Mouse (Mus musculus): Measurements from ENCODE around the gene Gm10320.
A peak's percentile ranks its signal among the peaks of the same experiment; 100 is the strongest.

The Gm10320 gene

DNA sequence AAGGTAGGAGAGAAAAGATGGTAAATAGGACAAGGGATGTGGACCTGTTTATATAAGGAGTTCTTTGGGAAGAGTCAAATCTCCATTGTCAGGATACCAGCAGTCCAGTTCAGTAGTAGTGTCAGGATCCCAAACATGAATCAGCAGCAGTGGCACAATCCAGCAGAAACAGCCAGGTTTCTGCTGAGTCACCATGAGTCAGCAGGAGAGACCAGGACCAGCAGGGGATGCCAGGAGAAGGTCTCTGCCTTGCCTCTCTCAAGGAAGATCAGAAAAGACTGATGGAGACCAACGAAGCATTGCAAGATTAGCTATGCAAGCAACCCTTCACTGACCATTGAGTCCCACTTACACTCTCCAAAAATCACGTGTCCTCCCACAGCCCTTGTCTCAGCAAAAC is 35.4 kb downstream of the Gm10320 start:
- DNase-seq, result no peak

DNA sequence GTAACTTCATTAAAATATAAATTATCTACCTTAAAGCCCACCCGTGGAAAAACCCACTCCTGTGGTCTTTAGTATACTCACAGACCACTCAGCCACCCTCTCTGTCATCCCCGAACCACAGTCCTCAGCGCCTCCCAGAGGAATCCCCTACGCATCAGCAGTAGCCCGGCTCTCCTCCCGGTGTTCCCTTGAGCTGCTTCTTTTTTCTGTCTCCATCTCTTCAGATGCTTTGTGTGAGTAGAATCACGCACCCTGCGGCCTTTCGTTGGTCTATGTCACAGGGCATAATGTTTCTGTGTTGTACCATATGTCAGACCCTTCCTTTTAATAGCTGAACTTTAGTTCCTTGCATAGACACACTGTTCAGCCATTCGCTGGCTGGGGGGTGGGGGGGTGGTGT is 36.2 kb downstream of the Gm10320 start:
- DNase-seq, result no peak

DNA sequence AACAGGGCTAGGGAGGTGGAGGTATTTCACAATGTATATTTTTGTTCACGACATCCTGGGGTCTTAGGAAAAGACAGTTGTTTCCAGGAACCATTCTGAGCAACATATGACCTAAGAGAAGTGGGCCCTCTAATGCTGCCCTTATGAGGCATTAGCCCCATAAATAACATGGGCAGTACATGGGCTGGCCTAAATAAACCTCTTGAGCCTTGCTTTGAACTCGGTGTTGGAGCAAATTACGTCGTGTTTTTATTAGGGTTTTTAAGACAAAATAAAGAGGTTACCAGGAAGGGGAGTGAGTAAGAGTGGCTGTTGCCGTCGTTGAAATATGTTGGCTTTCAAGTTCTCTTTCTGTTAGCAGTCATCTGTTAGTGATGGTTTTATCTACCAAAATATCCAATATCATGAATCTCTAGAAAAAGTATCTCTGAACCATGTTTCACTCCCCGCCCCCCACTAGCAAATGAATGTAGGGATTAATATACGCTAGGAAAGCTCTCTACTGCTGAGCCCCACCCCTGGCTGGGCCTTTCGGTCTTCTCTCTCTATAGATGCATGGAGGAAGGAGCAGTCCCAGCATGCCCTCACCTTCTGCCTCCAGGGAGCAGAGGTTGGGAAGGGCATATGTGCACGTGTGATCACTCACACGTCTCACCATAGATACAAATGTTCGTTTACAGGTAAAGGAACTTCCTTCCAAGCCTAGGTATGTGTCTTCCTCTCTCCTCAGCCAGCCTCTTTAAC is 37.4 kb downstream of the Gm10320 start:
- DNase-seq, result no peak

DNA sequence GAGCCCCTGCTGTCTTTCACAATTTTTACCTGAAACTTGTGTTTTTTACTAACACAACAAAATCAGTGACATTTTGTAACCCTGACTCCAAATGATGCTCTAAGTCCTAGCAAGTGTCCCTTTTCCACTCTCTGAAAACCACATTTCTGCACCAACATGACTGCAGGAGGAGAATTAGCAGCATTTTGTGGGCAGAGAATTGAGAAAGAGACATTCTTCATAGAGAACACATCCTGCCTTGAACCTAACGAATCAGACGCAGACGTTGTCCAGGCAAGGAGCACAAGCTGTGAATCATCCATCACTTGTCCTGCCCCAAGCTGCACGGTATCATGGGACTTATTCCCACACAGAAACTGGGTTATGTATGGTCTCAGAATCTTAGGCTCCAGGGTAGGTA is 38.7 kb downstream of the Gm10320 start:
- DNase-seq, result no peak

DNA sequence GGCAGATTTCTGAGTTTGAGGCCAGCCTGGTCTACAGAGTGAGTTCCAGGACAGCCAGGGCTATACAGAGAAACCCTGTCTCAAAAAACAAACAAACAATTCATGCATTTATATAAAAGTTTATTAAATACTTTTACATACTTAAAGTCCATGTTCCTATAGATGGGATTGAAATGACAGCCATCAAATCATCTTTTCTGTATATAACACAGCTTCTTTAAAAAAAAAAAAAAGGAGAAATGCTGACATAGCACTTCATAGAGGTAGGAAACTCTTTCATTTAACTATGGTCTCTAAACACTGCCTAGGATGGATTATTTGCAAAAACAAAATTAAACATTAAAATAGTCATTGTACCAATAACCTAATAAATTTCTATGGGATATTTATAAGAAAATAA is 43.1 kb downstream of the Gm10320 start:
- DNase-seq, result no peak

DNA sequence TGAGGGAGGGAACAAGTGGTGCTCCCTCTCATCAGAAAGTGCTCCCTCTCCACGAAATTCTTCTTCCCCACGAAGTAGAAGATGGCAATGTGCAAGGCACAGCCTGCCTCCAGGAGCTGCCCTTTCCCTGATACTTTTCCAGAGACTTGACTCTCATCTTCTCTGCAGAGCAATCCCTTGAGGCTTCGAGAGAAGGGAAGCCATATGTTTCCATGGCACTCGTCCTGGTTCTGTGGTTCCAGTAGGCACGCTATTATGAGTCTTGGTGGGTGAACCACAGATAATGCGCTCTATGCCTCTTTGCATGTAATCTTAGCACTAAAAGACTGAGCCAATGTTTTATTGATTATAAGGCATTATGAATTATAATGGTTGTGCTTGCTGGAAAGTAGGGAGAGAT is 44.1 kb downstream of the Gm10320 start:
- peak; percentile 21 for DNase-seq

DNA sequence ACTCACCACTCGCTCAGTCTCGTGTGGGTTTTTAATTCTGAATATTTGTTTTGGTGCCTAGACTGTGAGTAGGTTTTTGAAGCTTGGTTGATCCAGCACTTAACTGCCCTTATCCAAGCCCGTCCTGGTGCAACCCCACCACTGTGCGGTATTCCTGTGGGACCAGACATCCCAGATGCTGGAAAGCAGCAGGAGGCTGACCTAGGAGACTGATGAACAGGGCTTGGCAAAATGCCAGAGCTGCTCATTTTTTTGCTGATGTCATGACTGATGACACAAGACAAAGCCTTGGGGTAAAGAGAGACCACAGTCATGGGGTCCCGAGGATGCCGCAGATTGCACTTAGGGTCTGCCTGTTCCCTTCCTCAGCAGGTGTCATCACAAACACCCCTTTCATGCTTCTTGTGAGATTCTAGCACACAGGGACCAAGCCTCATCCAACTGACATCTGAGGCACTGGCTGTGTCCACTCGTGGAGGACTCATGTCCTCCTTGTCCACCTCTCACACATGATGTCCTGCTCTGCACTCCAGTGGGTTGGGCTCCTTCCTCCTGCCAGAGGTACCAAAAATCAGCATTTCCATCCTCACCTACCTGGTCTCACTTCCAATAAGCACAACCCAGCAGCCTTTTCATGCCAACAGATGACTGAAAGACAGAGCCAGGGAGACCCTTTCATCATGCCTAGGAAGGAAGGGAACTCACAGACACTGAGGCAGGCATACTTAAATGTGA is 46.2 kb downstream of the Gm10320 start:
- DNase-seq, result no peak

DNA sequence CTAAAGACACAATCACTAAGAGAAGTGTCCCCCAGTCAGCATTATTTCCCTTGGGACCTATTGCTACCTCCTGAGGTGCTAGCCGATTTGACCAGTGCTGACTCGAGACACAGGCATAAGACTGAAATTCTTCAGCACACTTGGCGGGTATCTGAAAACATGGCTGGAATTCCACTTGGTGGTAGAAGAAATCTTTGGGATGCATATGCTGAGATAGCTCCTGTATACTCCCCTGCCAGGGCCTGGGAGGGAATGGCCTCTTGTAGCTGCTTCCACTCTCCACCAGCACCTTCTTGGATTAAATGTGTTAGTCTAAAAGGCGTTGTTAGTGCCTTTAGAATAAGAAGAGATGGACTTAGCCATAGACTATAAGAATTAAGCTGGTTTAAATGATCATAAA is 50.8 kb downstream of the Gm10320 start:
- no peak for DNase-seq

DNA sequence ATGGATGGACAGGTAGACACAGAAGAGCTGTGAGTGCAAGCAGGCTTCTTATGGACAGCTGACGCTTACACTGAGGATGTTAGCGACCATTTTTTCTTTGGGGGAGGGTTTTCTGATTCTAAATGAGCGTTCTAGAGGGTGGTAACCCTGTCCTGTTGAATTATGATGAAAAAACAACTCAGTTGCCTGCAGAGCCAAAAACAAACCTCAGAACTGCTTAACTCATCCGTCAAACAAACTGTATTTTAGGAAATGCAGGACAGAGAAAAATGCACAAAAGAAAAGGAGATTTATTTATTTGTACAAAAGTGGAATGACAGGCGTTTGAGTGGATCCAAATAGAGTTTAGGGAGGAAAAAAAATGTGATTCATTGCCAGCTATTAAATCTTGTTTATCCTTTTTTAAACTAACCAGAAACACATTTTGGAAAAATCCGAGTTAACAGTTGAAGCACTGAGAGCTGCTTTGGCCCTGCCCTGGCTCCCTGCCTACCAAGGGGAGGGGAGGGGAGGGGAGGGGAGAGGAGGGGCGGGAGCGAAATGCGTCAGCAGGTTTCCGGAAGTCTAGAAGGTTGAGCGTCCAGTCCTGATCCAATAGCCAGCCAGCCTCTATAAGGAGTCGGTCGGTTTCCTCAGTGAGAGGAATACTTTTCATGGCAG is 51.4 kb downstream of the Gm10320 start:
- no peak for DNase-seq

Data from layer of hippocampus, adult 9-11 months (tissue).